Mouse (Mus musculus): ENCODE measurements at regions not wholly inside any gene's neighbourhood (a gene's known extent, or its start where the extent isn't known, plus 50 kb on each side); places are given as distances from the start of the nearest gene placed in this dataset.

GRCm38 (mm10) chr3:133599731-133600130, 54.8 kb upstream of the Tet2 start:
- DNase-seq (ENCODE audit: low spot score) (no peak), ATAC-seq (replicated peaks; ENCODE audit: low FRiP score) (no peak)
- 91% methylated on average over 7 of the region's 7 CpGs for WGBS

DNA sequence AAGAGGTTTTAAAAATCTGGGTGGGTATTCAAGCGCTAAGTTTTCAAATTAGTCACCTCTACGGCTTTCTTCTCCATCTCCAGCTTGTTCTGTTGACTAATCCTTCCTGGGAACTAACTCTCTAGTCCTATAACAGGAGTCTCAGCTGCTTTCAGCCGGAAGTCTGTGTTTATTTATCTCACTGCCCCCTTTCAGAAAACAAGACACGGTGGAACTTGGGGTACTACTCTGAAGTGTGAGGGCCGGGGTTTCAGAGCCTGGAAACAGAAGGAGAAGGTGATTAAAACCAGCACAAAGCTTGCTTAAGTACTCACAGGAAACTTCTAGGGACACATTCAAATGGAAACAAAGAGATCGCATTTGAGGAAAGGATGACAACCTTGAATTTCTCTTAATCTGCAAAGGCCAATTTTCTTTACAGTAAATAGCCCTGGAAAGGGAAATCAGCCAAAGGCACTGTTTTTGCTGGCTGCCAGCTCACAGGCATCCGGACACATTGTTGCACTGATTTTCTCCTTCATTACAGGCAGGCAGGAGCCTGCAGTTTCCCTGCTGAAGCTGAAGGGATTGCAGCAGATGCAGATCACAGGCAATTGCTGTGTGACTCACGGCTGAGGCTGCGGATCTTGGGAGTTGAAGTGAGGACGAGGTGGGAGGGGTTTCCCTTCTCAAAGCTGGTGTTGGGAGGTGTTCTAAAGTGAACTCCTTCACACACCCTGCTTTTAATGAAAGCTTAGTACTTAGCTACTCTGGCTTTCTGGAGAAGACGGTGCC, 55.7 kb upstream of the Tet2 start:
- no peaks in the 10 kb centered on the region for H3K4me1 ChIP-seq (replicated peaks; ENCODE audit: control insufficient read depth, insufficient read depth, low read length)
- 11% methylated on average over 11 of the region's 11 CpGs for WGBS
- H3K36me3 ChIP-seq (ENCODE audit: control insufficient read depth, insufficient read depth, low read length): no peaks in the 10 kb centered on the region
- ATAC-seq (replicated peaks; ENCODE audit: low FRiP score) (peak; percentile 64; the same call in 1 of the 2 replicates), DNase-seq (ENCODE audit: low spot score) (peak; percentile 63)
- H3K27me3 ChIP-seq (ENCODE audit: control insufficient read depth, insufficient read depth, low read length): no peaks in the 10 kb centered on the region
- peak overlapping the region; percentile 53; the same call in 1 of the 2 replicates for H3K27ac ChIP-seq (ENCODE audit: low read depth, low read length)
- H3K9ac ChIP-seq (ENCODE audit: low read length): peak overlapping the region; percentile 35
- no peaks in the 10 kb centered on the region for H3K9me3 ChIP-seq (ENCODE audit: control insufficient read depth, low read length)
- H3K4me3 ChIP-seq (ENCODE audit: low read depth, low read length): no peak overlapping the region
- peak overlapping the region; percentile 8; the same call in 1 of the 2 replicates for H3K4me2 ChIP-seq (ENCODE audit: low read depth, low read length, severe bottlenecking)

More at GRCm38 (mm10) chr3:133599731-133600130, 54.8 kb upstream of the Tet2 start:
- Histone ChIP-seq H3K9ac (ENCODE audit: low read length) (no peak overlapping the region), H3K4me3 (ENCODE audit: low read depth, low read length) (no peak overlapping the region), H3K9me3 (ENCODE audit: control insufficient read depth, low read length) (no peaks in the 10 kb centered on the region), H3K27ac (ENCODE audit: low read depth, low read length) (no peak overlapping the region), H3K27me3 (ENCODE audit: control insufficient read depth, insufficient read depth, low read length) (no peaks in the 10 kb centered on the region), H3K36me3 (ENCODE audit: control insufficient read depth, insufficient read depth, low read length) (no peaks in the 10 kb centered on the region), H3K4me1 (replicated peaks; ENCODE audit: control insufficient read depth, insufficient read depth, low read length) (no peaks in the 10 kb centered on the region), H3K4me2 (ENCODE audit: low read depth, low read length, severe bottlenecking) (no peak overlapping the region)

GRCm38 (mm10) chr3:133605460-133605859, 60.5 kb upstream of the Tet2 start:
- no peak overlapping the region for H3K4me3 ChIP-seq (ENCODE audit: low read depth, low read length)
- ATAC-seq (replicated peaks; ENCODE audit: low FRiP score) (no peak), DNase-seq (ENCODE audit: low spot score) (no peak)
- no peaks in the 10 kb centered on the region for H3K36me3 ChIP-seq (ENCODE audit: control insufficient read depth, insufficient read depth, low read length)
- 93% methylated on average over 6 of the region's 6 CpGs for WGBS
- H3K27me3 ChIP-seq (ENCODE audit: control insufficient read depth, insufficient read depth, low read length): no peaks in the 10 kb centered on the region
- no peak overlapping the region for H3K9ac ChIP-seq (ENCODE audit: low read length)
- H3K4me2 ChIP-seq (ENCODE audit: low read depth, low read length, severe bottlenecking): no peak overlapping the region
- no peaks in the 10 kb centered on the region for H3K4me1 ChIP-seq (replicated peaks; ENCODE audit: control insufficient read depth, insufficient read depth, low read length)
- no peaks in the 10 kb centered on the region for H3K9me3 ChIP-seq (ENCODE audit: control insufficient read depth, low read length)
- H3K27ac ChIP-seq (ENCODE audit: low read depth, low read length): no peak overlapping the region

DNA sequence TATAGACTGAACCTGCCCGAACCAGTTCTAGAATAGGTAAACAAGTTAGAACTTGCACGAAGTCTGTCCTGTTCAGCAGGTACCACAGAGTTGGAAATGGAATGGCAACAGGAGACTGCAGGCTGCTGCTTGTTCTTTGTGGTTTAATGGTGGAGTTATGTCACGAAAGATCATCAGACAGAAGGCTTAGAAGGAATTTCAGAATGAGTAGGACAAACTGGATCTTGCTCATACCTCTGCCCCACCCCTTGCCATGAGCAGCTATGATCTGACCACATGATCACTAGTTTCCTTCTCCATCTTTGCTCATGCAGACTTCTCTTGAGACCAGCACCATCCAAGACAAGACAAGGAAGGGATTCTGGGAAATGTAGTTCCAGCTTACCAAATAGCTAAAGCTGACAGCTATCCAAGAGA, 63.9 kb upstream of the Tet2 start:
- DNase-seq (ENCODE audit: low spot score): no peak
- no peak for ATAC-seq (replicated peaks; ENCODE audit: low FRiP score)

DNA sequence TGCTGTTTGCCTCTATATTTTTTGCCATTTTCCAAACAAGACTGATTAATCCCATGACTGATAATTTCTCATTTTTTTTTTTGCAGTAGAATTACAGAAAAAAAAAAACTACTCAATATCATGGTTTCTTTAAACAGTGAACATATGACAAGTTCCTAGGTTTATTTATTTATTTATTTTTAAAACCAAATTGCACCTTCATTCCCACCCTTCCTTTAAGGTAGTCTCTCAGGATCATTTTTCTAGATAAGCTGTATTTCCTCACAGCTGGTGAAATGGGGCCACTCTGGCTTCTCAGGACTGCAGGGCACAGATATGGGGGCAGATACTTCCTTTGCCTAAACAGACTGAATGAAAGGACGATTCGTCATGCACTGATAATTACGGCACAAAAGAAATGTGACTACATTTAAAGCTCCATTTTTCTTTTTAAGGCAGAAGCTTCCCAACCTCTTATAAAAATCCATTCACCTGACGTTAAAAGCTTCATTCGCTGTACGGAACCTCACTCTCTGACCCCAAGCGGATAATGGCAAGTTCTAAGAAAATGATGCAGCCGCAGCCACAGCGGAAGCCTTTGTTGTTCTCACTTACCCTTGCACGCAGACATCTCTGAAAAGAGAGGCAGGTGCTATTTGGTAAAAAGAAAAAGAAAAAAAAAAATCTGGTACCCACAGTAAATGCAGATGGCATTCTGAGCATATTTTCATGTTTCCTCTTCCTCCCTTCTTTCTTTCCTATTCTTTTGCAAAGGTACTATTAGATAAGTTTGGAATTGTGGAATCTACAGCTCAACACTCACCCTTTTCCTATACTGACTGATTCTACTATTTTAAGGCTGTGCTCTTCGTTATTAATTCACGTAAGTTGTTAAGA, 69.1 kb upstream of the Tet2 start:
- H3K36me3 ChIP-seq (ENCODE audit: control insufficient read depth, insufficient read depth, low read length): no peaks in the 10 kb centered on the region
- no peak overlapping the region for H3K27ac ChIP-seq (ENCODE audit: low read depth, low read length)
- no peaks in the 10 kb centered on the region for H3K27me3 ChIP-seq (ENCODE audit: control insufficient read depth, insufficient read depth, low read length)
- ATAC-seq (replicated peaks; ENCODE audit: low FRiP score): 0 out of 2 replicates have a peak, but pooled peaks have one; percentile 37
- 21% methylated on average over 12 of the region's 12 CpGs for WGBS
- no peak overlapping the region for H3K4me3 ChIP-seq (ENCODE audit: low read depth, low read length)
- DNase-seq (ENCODE audit: low spot score): no peak
- H3K4me2 ChIP-seq (ENCODE audit: low read depth, low read length, severe bottlenecking): peak overlapping the region; percentile 38; the same call in 1 of the 2 replicates
- peak overlapping the region; percentile 27; the same call in 1 of the 2 replicates for H3K9ac ChIP-seq (ENCODE audit: low read length)
- H3K9me3 ChIP-seq (ENCODE audit: control insufficient read depth, low read length): no peaks in the 10 kb centered on the region
- H3K4me1 ChIP-seq (replicated peaks; ENCODE audit: control insufficient read depth, insufficient read depth, low read length): no peaks in the 10 kb centered on the region

More for the DNA sequence above, 63.9 kb upstream of the Tet2 start:
- Histone ChIP-seq H3K4me2 (ENCODE audit: low read depth, low read length, severe bottlenecking) (no peak overlapping the region), H3K27me3 (ENCODE audit: control insufficient read depth, insufficient read depth, low read length) (no peaks in the 10 kb centered on the region), H3K27ac (ENCODE audit: low read depth, low read length) (no peak overlapping the region), H3K4me1 (replicated peaks; ENCODE audit: control insufficient read depth, insufficient read depth, low read length) (no peaks in the 10 kb centered on the region), H3K4me3 (ENCODE audit: low read depth, low read length) (no peak overlapping the region), H3K9me3 (ENCODE audit: control insufficient read depth, low read length) (no peaks in the 10 kb centered on the region), H3K9ac (ENCODE audit: low read length) (no peak overlapping the region), H3K36me3 (ENCODE audit: control insufficient read depth, insufficient read depth, low read length) (no peaks in the 10 kb centered on the region)
- 88% methylated on average over 3 of the region's 3 CpGs for WGBS

DNA sequence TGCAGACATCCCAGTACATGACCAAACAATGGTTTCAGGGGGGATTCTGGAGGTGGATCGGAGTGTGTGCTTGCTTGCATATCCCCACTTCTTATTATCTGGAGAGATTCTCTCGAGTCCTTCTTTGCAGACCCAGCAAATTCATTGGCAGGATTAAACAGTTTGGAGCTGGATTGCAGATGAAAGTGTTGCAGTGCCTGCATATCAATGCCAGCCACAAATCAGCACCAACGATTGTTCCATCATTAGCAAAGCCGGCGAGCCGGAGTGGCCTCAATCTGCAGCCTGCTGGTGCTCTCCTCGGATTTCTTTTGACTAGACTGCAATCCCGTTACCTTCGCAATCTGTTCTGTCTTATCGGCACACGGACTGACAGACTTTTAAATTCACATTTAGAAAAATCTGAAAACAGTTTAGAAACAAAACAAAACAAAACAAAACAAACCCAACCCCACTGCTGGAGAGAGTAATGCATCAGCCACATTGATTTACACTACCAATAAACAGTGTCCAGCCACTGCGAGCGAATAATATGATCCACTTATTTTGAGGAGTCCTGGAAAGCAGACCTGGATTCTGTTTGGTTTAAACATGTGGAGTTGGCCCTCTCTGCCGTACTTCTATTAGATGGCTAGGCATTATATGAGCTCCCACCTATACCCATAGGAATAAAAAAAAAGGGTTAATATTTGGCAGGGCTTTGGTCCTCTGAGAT, 69.9 kb upstream of the Tet2 start:
- 34% methylated on average over 14 of the region's 14 CpGs for WGBS
- Histone ChIP-seq H3K36me3 (ENCODE audit: control insufficient read depth, insufficient read depth, low read length) (no peaks in the 10 kb centered on the region), H3K9me3 (ENCODE audit: control insufficient read depth, low read length) (no peaks in the 10 kb centered on the region), H3K4me3 (ENCODE audit: low read depth, low read length) (no peak overlapping the region), H3K4me2 (ENCODE audit: low read depth, low read length, severe bottlenecking) (peak overlapping the region; percentile 31; the same call in 1 of the 2 replicates), H3K4me1 (replicated peaks; ENCODE audit: control insufficient read depth, insufficient read depth, low read length) (no peaks in the 10 kb centered on the region), H3K9ac (ENCODE audit: low read length) (peak overlapping the region; percentile 27; the same call in 1 of the 2 replicates), H3K27me3 (ENCODE audit: control insufficient read depth, insufficient read depth, low read length) (no peaks in the 10 kb centered on the region), H3K27ac (ENCODE audit: low read depth, low read length) (no peak overlapping the region)
- peak; percentile 64 for ATAC-seq (replicated peaks; ENCODE audit: low FRiP score)
- no peak for DNase-seq (ENCODE audit: low spot score)

DNA sequence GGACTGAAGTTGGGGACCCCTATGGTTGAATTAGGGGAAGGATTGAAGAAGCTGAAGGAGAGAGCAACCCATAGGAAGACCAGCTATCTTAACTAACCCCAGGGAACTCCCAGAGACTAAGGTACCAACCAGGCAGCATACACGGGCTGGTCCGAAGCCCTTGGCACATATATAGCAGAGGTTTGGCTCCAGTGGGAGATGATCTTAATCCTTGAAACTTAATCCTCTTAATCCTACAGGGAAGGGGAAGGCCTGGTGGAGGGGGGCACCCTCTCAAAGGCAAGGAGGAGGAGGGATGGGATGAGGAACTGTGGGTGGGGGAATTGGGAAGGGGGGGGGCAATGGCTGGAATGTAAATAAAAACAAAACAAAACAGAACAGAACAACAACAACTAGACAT, 72.1 kb upstream of the Tet2 start:
- Histone ChIP-seq H3K9me3 (ENCODE audit: control insufficient read depth, low read length) (no peaks in the 10 kb centered on the region), H3K4me3 (ENCODE audit: low read depth, low read length) (no peak overlapping the region), H3K4me2 (ENCODE audit: low read depth, low read length, severe bottlenecking) (no peak overlapping the region), H3K9ac (ENCODE audit: low read length) (no peak overlapping the region), H3K27me3 (ENCODE audit: control insufficient read depth, insufficient read depth, low read length) (no peaks in the 10 kb centered on the region), H3K27ac (ENCODE audit: low read depth, low read length) (no peak overlapping the region), H3K4me1 (replicated peaks; ENCODE audit: control insufficient read depth, insufficient read depth, low read length) (no peaks in the 10 kb centered on the region), H3K36me3 (ENCODE audit: control insufficient read depth, insufficient read depth, low read length) (no peaks in the 10 kb centered on the region)
- ATAC-seq (replicated peaks; ENCODE audit: low FRiP score) (no peak), DNase-seq (ENCODE audit: low spot score) (no peak)
- 37% methylated on average over 2 of the region's 2 CpGs for WGBS

DNA sequence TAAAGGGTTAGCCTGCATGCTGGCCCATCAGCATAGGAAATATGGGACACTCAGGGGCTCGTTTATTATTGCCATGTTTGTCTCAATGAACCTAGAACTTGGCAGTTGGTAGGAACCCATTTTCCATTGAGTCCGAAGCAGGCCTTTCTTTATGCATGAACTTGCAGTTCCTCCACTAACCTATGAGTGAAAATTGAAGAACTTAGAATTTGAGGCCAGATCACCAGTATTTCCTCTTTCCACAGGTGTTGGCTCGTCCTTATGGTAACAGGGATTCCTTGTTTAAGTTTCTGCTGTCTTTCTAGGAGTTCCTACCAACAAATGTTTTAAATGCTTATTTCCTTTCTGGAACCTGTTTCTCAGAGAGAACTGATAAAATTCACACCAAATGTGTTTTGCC, 73.6 kb upstream of the Tet2 start:
- no peak overlapping the region for H3K4me3 ChIP-seq (ENCODE audit: low read depth, low read length)
- H3K9ac ChIP-seq (ENCODE audit: low read length): no peak overlapping the region
- no peaks in the 10 kb centered on the region for H3K9me3 ChIP-seq (ENCODE audit: control insufficient read depth, low read length)
- H3K4me1 ChIP-seq (replicated peaks; ENCODE audit: control insufficient read depth, insufficient read depth, low read length): no peaks in the 10 kb centered on the region
- DNase-seq (ENCODE audit: low spot score): no peak
- 89% methylated on average over 3 of the region's 3 CpGs for WGBS
- H3K4me2 ChIP-seq (ENCODE audit: low read depth, low read length, severe bottlenecking): no peak overlapping the region
- H3K27me3 ChIP-seq (ENCODE audit: control insufficient read depth, insufficient read depth, low read length): no peaks in the 10 kb centered on the region
- no peak overlapping the region for H3K27ac ChIP-seq (ENCODE audit: low read depth, low read length)
- H3K36me3 ChIP-seq (ENCODE audit: control insufficient read depth, insufficient read depth, low read length): no peaks in the 10 kb centered on the region
- no peak for ATAC-seq (replicated peaks; ENCODE audit: low FRiP score)
